Mouse (Mus musculus) limb, embryonic 10.5 days (tissue): ENCODE measurements at regions not wholly inside any gene's neighbourhood (a gene's known extent, or its start where the extent isn't known, plus 50 kb on each side); places are given as distances from the start of the nearest gene placed in this dataset.
"Not testable (repeated sequence)": the region's sequence is repeated elsewhere in the genome, so short reads cannot be mapped to it uniquely, and the experiment has no call there.

ENCODE experiments used
- DNase-seq: peaks from one replicate; pipeline ENCODE4 v3.0.0-alpha.2; 2017; ENCODE audit warnings: low spot score
- H3K27ac ChIP-seq: fragments of 300-500 bp; sonication (generic); 2 replicates; pipeline ENCODE4 v1.5.1; 2016; ENCODE audit warnings: mild to moderate bottlenecking
- H3K27me3 ChIP-seq: fragments of 300-500 bp; sonication (generic); 2 replicates; pipeline ENCODE4 v1.6.1; 2016; ENCODE audit warnings: low read depth, mild to moderate bottlenecking; ENCODE audit not compliant: poor library complexity, severe bottlenecking
- H3K36me3 ChIP-seq: fragments of 300-500 bp; sonication (generic); 2 replicates; pipeline ENCODE4 v1.6.1; 2016; ENCODE audit warnings: mild to moderate bottlenecking, moderate library complexity
- H3K4me1 ChIP-seq: fragments of 300-500 bp; sonication (generic); 2 replicates; pipeline ENCODE4 v1.6.1; 2016
- H3K4me3 ChIP-seq: fragments of 300-500 bp; sonication (generic); 2 replicates; pipeline ENCODE4 v1.5.1; 2016; ENCODE audit warnings: mild to moderate bottlenecking, moderate library complexity
- H3K9me3 ChIP-seq: fragments of 300-500 bp; sonication (generic); replicated peaks from 2 replicates; pipeline ENCODE4 v1.6.1; 2016; ENCODE audit warnings: mild to moderate bottlenecking
- WGBS: fragments of 180-500 bp; shearing (Covaris S2); methylation state at CpG from one replicate; pipeline ENCODE4 v1.1.7; 2016; 5-methylcytosine and 5-hydroxymethylcytosine counted together

- no peaks in the 10 kb centered on the region for H3K4me1 ChIP-seq
- no peaks in the 10 kb centered on the region for H3K9me3 ChIP-seq
- 64% methylated on average over 2 of the region's 2 CpGs for WGBS
- no peak for DNase-seq
- no peak overlapping the region for H3K4me3 ChIP-seq
- H3K36me3 ChIP-seq, result no peaks in the 10 kb centered on the region
- H3K27ac ChIP-seq, result no peak overlapping the region
- H3K27me3 ChIP-seq, result no peaks in the 10 kb centered on the region
Observed at GRCm38 (mm10) chr11:22573166-22573565, 61.3 kb downstream of the Tmem17 start.

- no peak for DNase-seq
- Histone ChIP-seq H3K27me3 (no peaks in the 10 kb centered on the region), H3K9me3 (no peaks in the 10 kb centered on the region), H3K4me1 (no peaks in the 10 kb centered on the region), H3K27ac (no peak overlapping the region), H3K4me3 (no peak overlapping the region), H3K36me3 (no peaks in the 10 kb centered on the region)
- WGBS, result 77% methylated on average over 3 of the region's 3 CpGs
Observed at GRCm38 (mm10) chr11:22573802-22574201, 61.9 kb downstream of the Tmem17 start.

- Histone ChIP-seq H3K4me3 (no peak overlapping the region), H3K36me3 (no peaks in the 10 kb centered on the region), H3K27me3 (no peaks in the 10 kb centered on the region), H3K27ac (no peak overlapping the region), H3K9me3 (no peaks in the 10 kb centered on the region), H3K4me1 (no peaks in the 10 kb centered on the region)
- WGBS, result 95% methylated on average over 2 of the region's 2 CpGs
- DNase-seq, result no peak
Observed at GRCm38 (mm10) chr11:22574506-22574905, 62.6 kb downstream of the Tmem17 start.

- H3K4me3 ChIP-seq, result peak overlapping the region; percentile 37
- peaks cover 26% of the 10 kb centered on the region for H3K4me1 ChIP-seq
- 53% methylated on average over 5 of the region's 5 CpGs for whole genome bisulfite sequencing
- H3K27ac ChIP-seq, result peak overlapping the region; percentile 76
- no peaks in the 10 kb centered on the region for H3K36me3 ChIP-seq
- no peak for DNase-seq
- no peaks in the 10 kb centered on the region for H3K9me3 ChIP-seq
- H3K27me3 ChIP-seq, result no peaks in the 10 kb centered on the region
Observed at GRCm38 (mm10) chr11:22584100-22584487, 72.2 kb downstream of the Tmem17 start.

GRCm38 (mm10) chr11:22584488-22585158 is 72.7 kb downstream of the Tmem17 start:
- Histone ChIP-seq H3K4me3 (peak overlapping the region; percentile 37), H3K9me3 (no peaks in the 10 kb centered on the region), H3K27me3 (no peaks in the 10 kb centered on the region), H3K27ac (peak overlapping the region; percentile 76), H3K4me1 (peaks cover 31% of the 10 kb centered on the region), H3K36me3 (no peaks in the 10 kb centered on the region)
- 17% methylated on average over 14 of the region's 14 CpGs for WGBS
- peak; percentile 40 for DNase-seq

- Histone ChIP-seq H3K4me3 (no peak overlapping the region), H3K4me1 (peaks cover 31% of the 10 kb centered on the region), H3K27me3 (no peaks in the 10 kb centered on the region), H3K9me3 (no peaks in the 10 kb centered on the region), H3K36me3 (no peaks in the 10 kb centered on the region), H3K27ac (no peak overlapping the region)
- 68% methylated on average over 7 of the region's 7 CpGs for WGBS
- no peak for DNase-seq
Observed at GRCm38 (mm10) chr11:22587691-22588241, 75.9 kb downstream of the Tmem17 start.

- Histone ChIP-seq H3K36me3 (no peaks in the 10 kb centered on the region), H3K27me3 (no peaks in the 10 kb centered on the region), H3K9me3 (no peaks in the 10 kb centered on the region), H3K4me1 (peaks cover 31% of the 10 kb centered on the region), H3K27ac (no peak overlapping the region), H3K4me3 (no peak overlapping the region)
- WGBS, result 59% methylated on average over 2 of the region's 2 CpGs
- DNase-seq, result no peak
Observed at GRCm38 (mm10) chr11:22588546-22588945, 76.7 kb downstream of the Tmem17 start.

GRCm38 (mm10) chr11:22589901-22590300 is 78.0 kb downstream of the Tmem17 start:
- Histone ChIP-seq H3K27ac (no peak overlapping the region), H3K27me3 (no peaks in the 10 kb centered on the region), H3K9me3 (no peaks in the 10 kb centered on the region), H3K4me1 (peaks cover 20% of the 10 kb centered on the region), H3K4me3 (no peak overlapping the region), H3K36me3 (no peaks in the 10 kb centered on the region)
- 75% methylated on average over 2 of the region's 2 CpGs for WGBS
- DNase-seq, result no peak

GRCm38 (mm10) chr11:22591050-22591449 is 79.2 kb downstream of the Tmem17 start:
- WGBS, result 92% methylated on average over 14 of the region's 14 CpGs
- H3K4me3 ChIP-seq, H3K27me3 ChIP-seq, H3K36me3 ChIP-seq, DNase-seq, H3K9me3 ChIP-seq, H3K27ac ChIP-seq: not testable (repeated sequence)
- peaks cover 19% of the 10 kb centered on the region for H3K4me1 ChIP-seq

- H3K36me3 ChIP-seq, result no peaks in the 10 kb centered on the region
- H3K4me1 ChIP-seq, result peaks cover 17% of the 10 kb centered on the region
- WGBS, result 90% methylated on average over 5 of the region's 5 CpGs
- H3K27me3 ChIP-seq, result no peaks in the 10 kb centered on the region
- H3K4me3 ChIP-seq, result no peak overlapping the region
- no peak overlapping the region for H3K27ac ChIP-seq
- DNase-seq, result no peak
- H3K9me3 ChIP-seq, result no peaks in the 10 kb centered on the region
Observed at GRCm38 (mm10) chr11:22592706-22593105, 80.8 kb downstream of the Tmem17 start.

GRCm38 (mm10) chr11:22596076-22596804 is 84.4 kb downstream of the Tmem17 start:
- Histone ChIP-seq H3K27me3 (no peaks in the 10 kb centered on the region), H3K4me3 (no peak overlapping the region), H3K4me1 (no peaks in the 10 kb centered on the region), H3K9me3 (no peaks in the 10 kb centered on the region), H3K27ac (no peak overlapping the region), H3K36me3 (no peaks in the 10 kb centered on the region)
- 90% methylated on average over 8 of the region's 8 CpGs for WGBS
- DNase-seq, result no peak

- Histone ChIP-seq H3K36me3 (no peaks in the 10 kb centered on the region), H3K27me3 (no peaks in the 10 kb centered on the region), H3K27ac (no peak overlapping the region), H3K9me3 (no peaks in the 10 kb centered on the region), H3K4me3 (no peak overlapping the region), H3K4me1 (no peaks in the 10 kb centered on the region)
- 88% methylated on average over 2 of the region's 2 CpGs for WGBS
- DNase-seq, result no peak
Observed at GRCm38 (mm10) chr11:22596805-22597149, 84.9 kb downstream of the Tmem17 start.

GRCm38 (mm10) chr11:22600370-22600769 is 88.5 kb downstream of the Tmem17 start:
- no peak for DNase-seq
- Histone ChIP-seq H3K9me3 (no peaks in the 10 kb centered on the region), H3K4me1 (no peaks in the 10 kb centered on the region), H3K36me3 (no peaks in the 10 kb centered on the region), H3K4me3 (no peak overlapping the region), H3K27ac (no peak overlapping the region), H3K27me3 (no peaks in the 10 kb centered on the region)
- WGBS, result 59% methylated on average over 7 of the region's 7 CpGs
